Mouse (Mus musculus) limb, embryonic 10.5 days (tissue): ENCODE measurements around the gene Edem2. TPM values are rescaled to one million over a fixed set of nuclear protein-coding genes. Genes with fewer than 3 reads are reported as not detected.
A peak's percentile ranks its signal among the peaks of the same experiment; 100 is the strongest.
"Not testable (repeated sequence)": the region's sequence is repeated elsewhere in the genome, so short reads cannot be mapped to it uniquely, and the experiment has no call there.

ENCODE experiments used
- DNase-seq: peaks from one replicate; pipeline ENCODE4 v3.0.0-alpha.2; 2017; ENCODE audit warnings: low spot score
- H3K27ac ChIP-seq: fragments of 300-500 bp; sonication (generic); 2 replicates; pipeline ENCODE4 v1.5.1; 2016; ENCODE audit warnings: mild to moderate bottlenecking
- H3K27me3 ChIP-seq: fragments of 300-500 bp; sonication (generic); 2 replicates; pipeline ENCODE4 v1.6.1; 2016; ENCODE audit warnings: low read depth, mild to moderate bottlenecking; ENCODE audit not compliant: poor library complexity, severe bottlenecking
- H3K36me3 ChIP-seq: fragments of 300-500 bp; sonication (generic); 2 replicates; pipeline ENCODE4 v1.6.1; 2016; ENCODE audit warnings: mild to moderate bottlenecking, moderate library complexity
- H3K4me1 ChIP-seq: fragments of 300-500 bp; sonication (generic); 2 replicates; pipeline ENCODE4 v1.6.1; 2016
- H3K4me3 ChIP-seq: fragments of 300-500 bp; sonication (generic); 2 replicates; pipeline ENCODE4 v1.5.1; 2016; ENCODE audit warnings: mild to moderate bottlenecking, moderate library complexity
- H3K9me3 ChIP-seq: fragments of 300-500 bp; sonication (generic); replicated peaks from 2 replicates; pipeline ENCODE4 v1.6.1; 2016; ENCODE audit warnings: mild to moderate bottlenecking
- WGBS: fragments of 180-500 bp; shearing (Covaris S2); methylation state at CpG from one replicate; pipeline ENCODE4 v1.1.7; 2016; 5-methylcytosine and 5-hydroxymethylcytosine counted together
- polyA plus RNA-seq: library from polyadenylated mRNA; unstranded; fragments of >200 nt; fragmentation: Nextera tagmentation; extraction: Ambion mirVana; gene quantifications from 2 replicates; pipeline ENCODE4 v1.2.1, GENCODE M21; 2016

Gene Edem2
- polyA plus RNA-seq, 1 experiment from 2014 or later, result 26.6 TPM

DNA sequence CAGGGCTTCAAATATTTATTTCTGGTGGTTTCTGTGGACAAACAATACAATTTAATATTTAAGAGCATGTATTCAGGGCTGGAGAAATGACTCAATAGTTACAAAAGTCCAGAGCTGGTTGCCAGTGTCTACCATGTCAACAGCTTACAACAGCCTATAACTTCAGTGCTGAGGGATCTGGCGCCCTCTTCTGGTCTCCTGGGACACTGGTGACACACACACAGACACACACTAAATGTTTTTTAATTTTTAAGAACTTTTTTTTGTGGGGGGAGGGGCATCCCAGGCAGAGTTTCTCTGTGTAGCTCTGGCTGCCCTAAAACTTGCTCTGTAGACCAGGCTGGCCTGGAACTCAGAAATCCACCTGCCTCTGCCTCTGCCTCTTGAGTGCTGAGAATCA is 26.5 kb upstream of the Edem2 start:
- H3K9me3 ChIP-seq, result no peaks in the 10 kb centered on the region
- no peak overlapping the region for H3K4me3 ChIP-seq
- H3K4me1 ChIP-seq, result peaks cover 15% of the 10 kb centered on the region
- DNase-seq, result peak; percentile 51
- H3K27ac ChIP-seq, result no peak overlapping the region
- WGBS, result 0% methylated on average over 1 of the region's 1 CpGs
- H3K36me3 ChIP-seq, result no peaks in the 10 kb centered on the region
- peaks cover 29% of the 10 kb centered on the region for H3K27me3 ChIP-seq

DNA sequence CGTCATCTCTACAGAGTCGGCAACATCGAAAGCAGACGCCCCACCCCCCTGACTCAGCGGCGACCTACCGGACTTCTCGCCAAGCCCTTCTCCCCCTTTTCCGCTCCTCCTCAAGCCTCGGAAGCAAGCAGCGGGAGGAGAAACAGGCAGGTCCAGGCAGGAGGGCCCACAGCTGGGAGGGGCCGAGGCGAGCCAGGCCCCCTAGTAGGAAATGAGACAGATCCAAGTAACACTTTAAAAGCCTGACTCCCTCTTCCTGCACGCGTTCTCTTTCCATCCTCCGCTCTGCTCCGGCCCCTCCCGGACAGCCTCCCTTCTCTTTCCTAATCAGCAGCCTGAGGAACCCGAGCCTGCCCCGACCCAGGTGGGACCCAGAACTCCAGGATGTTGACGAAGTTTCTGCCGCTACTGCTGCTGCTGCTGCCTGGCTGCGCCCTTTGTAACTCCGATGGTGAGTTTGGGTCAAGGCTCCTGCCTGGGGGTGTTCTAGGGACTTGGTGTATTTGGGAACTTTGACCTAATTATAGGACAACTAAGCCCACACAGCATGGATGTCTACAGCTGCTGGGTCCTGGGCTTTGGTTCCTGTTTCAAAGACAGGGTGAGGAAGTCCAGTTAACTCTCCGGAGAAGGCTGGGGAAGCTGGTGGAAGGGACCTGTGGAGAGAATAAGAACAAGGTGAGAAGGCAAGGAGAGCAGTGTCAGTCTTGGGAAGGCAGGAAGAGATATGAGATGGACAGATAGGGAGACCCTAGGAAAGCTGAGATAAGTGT is 21.9 kb upstream of the Edem2 start, which contains the start of gene Procr:
TSS of gene Procr (plus strand) at position 104 of the 773 bp plus-strand sequence.
- 3% methylated on average over 25 of the region's 25 CpGs for WGBS
- Histone ChIP-seq H3K36me3 (no peaks in the 10 kb centered on the region), H3K4me3 (peak within 1 kb of the TSS; percentile 54), H3K9me3 (no peaks in the 10 kb centered on the region), H3K27me3 (peaks cover 29% of the 10 kb centered on the region), H3K27ac (peak within 1 kb of the TSS; percentile 73), H3K4me1 (peaks cover 11% of the 10 kb centered on the region)
- DNase-seq, result peak; percentile 66

DNA sequence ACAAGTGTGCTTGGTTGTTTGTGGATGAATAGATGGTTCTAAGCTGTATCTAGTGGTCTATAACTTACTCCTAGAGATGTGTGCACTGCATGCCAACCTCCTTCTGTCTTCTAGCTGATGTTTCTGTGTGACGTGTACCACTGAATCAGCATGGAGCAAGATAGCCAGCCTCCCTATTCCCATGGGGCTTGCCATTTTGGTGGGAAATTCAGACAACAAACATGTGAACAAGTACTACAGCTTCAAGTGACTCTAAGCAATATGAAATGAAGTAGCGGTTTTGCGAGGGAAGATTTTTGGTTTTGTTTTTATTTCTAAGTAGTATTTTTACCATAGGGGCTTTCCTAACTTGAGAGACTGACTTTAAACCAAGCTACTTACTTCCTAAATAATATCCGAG is 20.1 kb upstream of the Edem2 start:
- H3K27me3 ChIP-seq, result peaks cover 28% of the 10 kb centered on the region
- H3K4me1 ChIP-seq, result peaks cover 11% of the 10 kb centered on the region
- no peaks in the 10 kb centered on the region for H3K36me3 ChIP-seq
- H3K27ac ChIP-seq, result no peak overlapping the region
- H3K4me3 ChIP-seq, result no peak overlapping the region
- DNase-seq, result no peak
- 89% methylated on average over 4 of the region's 4 CpGs for WGBS
- H3K9me3 ChIP-seq, result no peaks in the 10 kb centered on the region

DNA sequence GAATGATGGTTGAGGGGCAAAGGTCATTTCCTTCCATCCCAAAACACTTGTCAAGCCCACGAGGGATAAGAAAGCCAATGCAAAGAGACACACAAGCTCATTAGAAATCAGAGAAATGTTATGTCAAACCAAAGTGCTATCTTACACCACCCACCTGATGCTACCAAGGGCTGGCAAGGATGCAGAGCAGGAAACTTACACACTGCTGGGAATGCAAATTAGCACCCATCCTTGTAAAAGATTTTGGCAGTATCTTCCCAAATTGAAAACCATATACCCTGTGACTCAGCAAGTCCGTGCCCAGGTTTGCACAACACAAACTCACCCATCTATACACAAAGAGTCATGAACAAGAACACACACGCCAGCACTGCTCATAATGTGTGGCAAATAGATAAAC is 16.2 kb upstream of the Edem2 start:
- H3K36me3 ChIP-seq, result no peaks in the 10 kb centered on the region
- no peak overlapping the region for H3K4me3 ChIP-seq
- no peaks in the 10 kb centered on the region for H3K4me1 ChIP-seq
- DNase-seq, result no peak
- WGBS, result 63% methylated on average over 3 of the region's 3 CpGs
- no peaks in the 10 kb centered on the region for H3K27me3 ChIP-seq
- H3K9me3 ChIP-seq, result no peaks in the 10 kb centered on the region
- H3K27ac ChIP-seq, result no peak overlapping the region

DNA sequence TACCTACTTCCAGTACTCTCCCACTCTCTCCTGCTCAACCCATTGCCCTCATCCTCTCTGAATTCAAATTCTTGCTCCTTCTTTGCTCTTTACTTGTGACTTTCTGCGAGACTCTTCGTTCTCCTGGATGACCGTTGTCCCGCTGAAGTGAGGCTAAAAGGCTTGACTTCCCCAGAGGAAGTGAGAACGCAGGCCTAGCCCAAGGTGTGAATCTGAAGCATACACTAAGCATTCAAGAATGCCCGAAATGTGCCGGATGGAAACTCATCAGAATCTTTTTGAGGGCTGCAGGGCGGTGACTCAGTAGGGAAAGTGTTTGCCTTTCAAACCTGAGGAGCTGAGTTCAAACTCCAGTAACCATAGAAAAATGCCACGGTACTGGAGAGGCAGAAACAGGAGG is 14.1 kb upstream of the Edem2 start:
- Histone ChIP-seq H3K4me3 (no peak overlapping the region), H3K27me3 (no peaks in the 10 kb centered on the region), H3K9me3 (no peaks in the 10 kb centered on the region), H3K4me1 (no peaks in the 10 kb centered on the region), H3K27ac (no peak overlapping the region), H3K36me3 (no peaks in the 10 kb centered on the region)
- DNase-seq, result no peak
- 88% methylated on average over 9 of the region's 9 CpGs for WGBS

DNA sequence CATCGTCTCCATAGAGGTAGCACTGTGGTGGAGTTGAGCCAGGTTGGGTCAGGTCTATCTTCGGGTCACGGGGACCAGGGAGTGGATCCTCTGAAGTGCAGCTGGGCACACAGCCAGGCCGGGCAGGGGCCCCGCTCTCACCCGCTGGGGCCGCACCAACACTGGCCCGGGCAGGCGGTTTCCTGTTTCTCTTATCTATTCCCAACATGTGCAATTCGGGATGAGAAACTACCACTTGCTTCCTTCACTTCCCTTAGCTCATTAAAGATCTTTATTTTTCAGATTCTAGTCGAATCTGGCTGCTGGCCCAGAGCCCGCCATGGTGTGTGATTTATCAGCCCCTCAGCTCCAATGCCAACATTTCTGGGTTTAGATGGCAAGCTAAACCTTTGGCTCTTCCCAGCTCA is 13.7 kb upstream of the Edem2 start:
- Histone ChIP-seq H3K4me1 (no peaks in the 10 kb centered on the region), H3K9me3 (no peaks in the 10 kb centered on the region), H3K36me3 (no peaks in the 10 kb centered on the region), H3K27me3 (no peaks in the 10 kb centered on the region), H3K4me3 (no peak overlapping the region), H3K27ac (no peak overlapping the region)
- no peak for DNase-seq
- WGBS, result 85% methylated on average over 12 of the region's 12 CpGs

DNA sequence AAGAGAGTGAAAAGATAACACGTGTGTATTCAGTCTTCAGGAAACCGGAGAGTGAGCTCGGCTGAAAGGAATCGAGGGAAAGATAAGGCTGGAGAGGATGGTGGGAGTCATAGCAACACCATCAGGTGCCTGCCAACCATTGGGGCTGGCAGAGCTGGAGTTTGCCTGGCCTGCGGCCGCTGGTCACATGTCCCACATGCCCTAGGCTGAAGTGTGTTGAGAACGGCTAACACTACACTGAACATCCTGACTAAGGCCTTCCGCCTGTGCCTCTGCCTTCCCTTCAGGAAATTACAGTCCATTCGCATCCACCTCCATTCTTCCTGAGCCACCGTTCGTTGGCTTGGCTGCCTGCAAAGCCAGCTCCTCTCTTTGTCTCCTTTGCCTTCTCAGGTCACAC is 12.9 kb upstream of the Edem2 start:
- Histone ChIP-seq H3K27me3 (no peaks in the 10 kb centered on the region), H3K27ac (no peak overlapping the region), H3K4me3 (no peak overlapping the region), H3K9me3 (no peaks in the 10 kb centered on the region), H3K36me3 (no peaks in the 10 kb centered on the region), H3K4me1 (no peaks in the 10 kb centered on the region)
- DNase-seq, result no peak
- 92% methylated on average over 11 of the region's 11 CpGs for WGBS

DNA sequence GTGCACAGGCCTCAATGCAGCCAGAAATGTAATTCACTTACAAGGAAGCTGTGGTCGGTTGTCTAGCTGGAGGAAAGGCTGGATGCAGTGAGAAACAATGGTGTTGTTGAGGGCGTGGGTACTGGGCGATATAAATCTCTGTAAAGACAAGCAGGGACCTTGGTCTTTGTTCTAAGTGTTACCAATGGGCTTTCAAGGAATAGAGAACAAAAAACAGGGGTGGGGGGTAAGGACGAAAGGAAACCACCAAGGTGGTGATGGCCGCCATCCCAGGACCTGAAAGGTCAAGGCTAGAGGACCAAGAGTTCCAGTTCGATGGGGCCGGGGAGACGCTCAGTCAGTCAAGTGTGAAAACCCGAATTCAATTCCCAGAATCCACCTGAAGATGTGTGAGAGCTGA is 8.5 kb upstream of the Edem2 start:
- no peak overlapping the region for H3K27ac ChIP-seq
- 79% methylated on average over 9 of the region's 9 CpGs for WGBS
- H3K4me3 ChIP-seq, result no peak overlapping the region
- no peaks in the 10 kb centered on the region for H3K36me3 ChIP-seq
- H3K4me1 ChIP-seq, result no peaks in the 10 kb centered on the region
- no peaks in the 10 kb centered on the region for H3K9me3 ChIP-seq
- H3K27me3 ChIP-seq, result no peaks in the 10 kb centered on the region
- no peak for DNase-seq

DNA sequence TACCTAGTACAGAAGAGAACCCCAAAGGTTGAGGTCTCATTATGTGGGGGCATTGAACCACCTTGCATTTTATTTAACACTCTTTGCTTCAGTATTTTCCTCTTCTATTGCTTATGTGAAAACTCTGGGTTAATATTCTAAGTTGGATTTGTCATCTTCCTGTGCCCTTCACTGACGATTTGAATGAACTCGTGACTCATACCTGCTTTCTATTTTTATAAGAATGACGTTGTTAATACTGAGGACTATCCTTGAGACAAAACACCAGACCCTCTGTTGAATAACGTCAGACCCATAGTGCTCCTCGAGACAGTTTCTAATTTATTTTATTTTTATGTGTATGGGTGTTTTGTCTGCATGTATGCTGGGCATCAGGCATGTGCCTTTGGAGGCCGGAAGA is 7.7 kb upstream of the Edem2 start:
- Histone ChIP-seq H3K36me3 (no peaks in the 10 kb centered on the region), H3K27me3 (no peaks in the 10 kb centered on the region), H3K4me1 (no peaks in the 10 kb centered on the region), H3K27ac (no peak overlapping the region), H3K9me3 (no peaks in the 10 kb centered on the region), H3K4me3 (no peak overlapping the region)
- 87% methylated on average over 6 of the region's 6 CpGs for WGBS
- no peak for DNase-seq

DNA sequence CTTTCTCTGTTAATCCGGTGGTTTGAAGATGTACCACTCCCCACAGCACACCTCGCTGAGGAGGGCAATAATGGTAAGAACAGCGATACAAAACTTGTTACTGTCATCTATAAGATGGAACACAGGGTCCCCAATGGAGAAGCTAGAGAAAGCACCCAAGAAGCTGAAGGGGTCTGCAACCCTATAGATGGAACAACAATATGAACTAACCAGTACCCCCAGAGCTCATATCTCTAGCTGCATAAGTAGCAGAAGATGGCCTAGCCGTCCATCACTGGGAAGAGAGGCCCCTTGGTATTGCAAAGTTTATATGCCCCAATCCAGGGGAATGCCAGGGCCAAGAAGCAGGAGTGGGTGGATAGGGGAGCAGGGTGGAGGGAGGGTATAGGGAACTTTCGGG is 6.5 kb upstream of the Edem2 start, which contains the start of gene Gm17581:
TSS of gene Gm17581 (minus strand) at position 101 of the 400 bp plus-strand sequence.
- not testable (repeated sequence) for H3K4me3 ChIP-seq, H3K9me3 ChIP-seq, H3K36me3 ChIP-seq, H3K27me3 ChIP-seq, H3K27ac ChIP-seq, DNase-seq, H3K4me1 ChIP-seq
- WGBS, result 88% methylated on average over 5 of the region's 5 CpGs

DNA sequence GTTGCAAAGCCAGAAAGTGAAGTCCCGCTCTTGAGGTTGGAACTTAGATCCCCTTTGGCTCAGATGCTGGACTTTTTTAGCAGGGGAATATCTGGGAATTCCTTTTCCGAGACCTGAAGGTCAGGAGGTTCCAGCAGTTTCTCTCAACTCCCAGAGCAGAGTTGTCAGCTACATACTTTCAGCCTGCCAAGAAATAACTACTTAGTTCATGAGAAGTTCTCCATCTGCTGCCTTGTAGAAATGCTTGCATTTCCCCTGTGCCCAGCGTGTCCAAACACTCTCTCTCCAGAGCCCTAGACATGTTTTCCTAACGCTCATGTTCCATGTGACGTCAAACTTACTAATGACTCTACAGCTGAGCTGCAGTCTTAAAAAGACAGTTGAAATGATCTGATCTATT is 5.8 kb upstream of the Edem2 start:
- no peaks in the 10 kb centered on the region for H3K4me1 ChIP-seq
- WGBS, result 82% methylated on average over 5 of the region's 5 CpGs
- no peak overlapping the region for H3K4me3 ChIP-seq
- H3K9me3 ChIP-seq, result no peaks in the 10 kb centered on the region
- DNase-seq, result no peak
- no peaks in the 10 kb centered on the region for H3K36me3 ChIP-seq
- H3K27me3 ChIP-seq, result no peaks in the 10 kb centered on the region
- no peak overlapping the region for H3K27ac ChIP-seq

DNA sequence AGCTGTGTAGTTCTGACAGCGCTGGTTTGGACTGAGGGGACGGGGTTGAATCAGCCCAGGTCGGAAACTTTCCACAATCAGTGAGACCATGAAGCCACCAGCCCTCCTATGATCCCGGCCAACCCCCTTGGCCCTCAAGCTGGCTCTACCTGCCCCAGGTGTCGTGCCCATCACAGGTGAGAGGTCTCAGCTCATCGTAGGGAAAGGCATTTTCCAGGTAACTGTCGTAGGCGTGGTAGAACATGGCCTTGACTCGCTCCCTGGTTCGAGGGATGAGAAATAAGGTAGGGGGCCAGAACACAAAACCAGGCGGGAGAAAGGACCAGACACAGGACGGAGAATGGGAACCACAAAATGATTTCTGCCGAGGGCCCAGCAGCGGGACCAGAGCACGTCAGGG is 533 bp downstream of the Edem2 start:
- H3K4me3 ChIP-seq, result peak overlapping the region; percentile 92
- H3K4me1 ChIP-seq, result peaks cover 12% of the 10 kb centered on the region
- no peaks in the 10 kb centered on the region for H3K9me3 ChIP-seq
- H3K27me3 ChIP-seq, result no peaks in the 10 kb centered on the region
- WGBS, result 4% methylated on average over 15 of the region's 15 CpGs
- DNase-seq, result no peak
- peak overlapping the region; percentile 77 for H3K27ac ChIP-seq
- no peaks in the 10 kb centered on the region for H3K36me3 ChIP-seq

DNA sequence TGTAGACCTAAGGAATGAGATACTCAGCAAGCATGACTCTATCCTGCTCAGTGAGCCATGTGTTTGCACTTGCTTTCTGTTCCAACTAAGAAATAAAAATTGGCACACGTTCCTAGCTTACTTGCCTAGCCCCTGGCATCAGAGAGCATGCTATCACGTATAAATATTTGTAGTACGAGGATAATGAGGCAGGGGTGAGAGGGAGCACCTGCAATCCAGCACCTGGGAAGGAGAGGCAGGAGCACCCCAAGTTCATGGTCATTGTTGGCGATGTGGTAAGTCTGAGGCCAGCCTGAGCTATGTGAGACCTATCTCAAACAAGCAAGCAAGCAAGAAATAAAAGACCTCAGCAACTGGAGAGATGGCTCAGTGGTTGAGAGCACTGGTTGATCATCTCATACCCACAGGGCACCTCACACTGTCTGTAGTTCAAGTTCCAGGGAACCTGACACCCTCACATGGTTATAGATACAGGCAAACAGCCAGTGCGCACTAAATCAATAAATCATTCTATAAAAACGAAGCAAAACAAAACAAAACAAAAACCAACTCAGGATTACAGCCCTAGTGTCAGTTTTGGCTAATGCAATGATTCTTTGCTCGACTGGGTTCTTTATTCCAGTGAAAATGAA is 1.4 kb downstream of the Edem2 start:
- Histone ChIP-seq H3K27ac (no peak overlapping the region), H3K4me1 (peaks cover 12% of the 10 kb centered on the region), H3K9me3 (no peaks in the 10 kb centered on the region), H3K36me3 (0 out of 2 replicates have a peak, but pooled peaks cover 1% of the 10 kb centered on the region), H3K27me3 (no peaks in the 10 kb centered on the region), H3K4me3 (no peak overlapping the region)
- 81% methylated on average over 7 of the region's 7 CpGs for WGBS
- no peak for DNase-seq
